Mouse (Mus musculus): ENCODE results near the gene Gm10563.
"Not testable (repeated sequence)": the region's sequence is repeated elsewhere in the genome, so short reads cannot be mapped to it uniquely, and the experiment has no call there.

Gm10563 gene

GRCm38 (mm10) chr4:155598536-155598935 lies 46.7 kb downstream of the Gm10563 start:
- no peak for DNase-seq (ENCODE audit: low read depth, low spot score)

GRCm38 (mm10) chr4:155596606-155597005 lies 48.6 kb downstream of the Gm10563 start:
- DNase-seq (ENCODE audit: low read depth, low spot score), result no peak

DNA sequence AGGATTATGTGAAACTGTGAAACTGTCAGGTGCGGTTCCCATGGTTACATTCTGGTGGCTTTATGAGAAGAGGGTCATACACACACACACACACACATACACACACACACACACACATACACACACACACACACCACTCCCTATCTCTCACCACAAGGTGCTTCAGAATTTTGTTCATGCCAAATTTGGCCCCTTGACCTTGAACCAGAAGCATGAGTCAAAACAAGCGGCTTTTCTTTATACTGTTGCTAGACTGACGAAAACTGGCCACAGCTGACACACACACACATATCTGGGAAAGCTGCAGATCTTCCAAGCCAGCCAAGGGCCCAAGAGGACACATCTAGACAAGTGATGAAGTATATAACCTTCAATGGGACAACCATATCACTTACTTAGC lies 49.4 kb downstream of the Gm10563 start:
- DNase-seq (ENCODE audit: low read depth, low spot score), result no peak

GRCm38 (mm10) chr4:155593780-155594179 lies 51.4 kb downstream of the Gm10563 start:
- no peak for DNase-seq (ENCODE audit: low read depth, low spot score)

DNA sequence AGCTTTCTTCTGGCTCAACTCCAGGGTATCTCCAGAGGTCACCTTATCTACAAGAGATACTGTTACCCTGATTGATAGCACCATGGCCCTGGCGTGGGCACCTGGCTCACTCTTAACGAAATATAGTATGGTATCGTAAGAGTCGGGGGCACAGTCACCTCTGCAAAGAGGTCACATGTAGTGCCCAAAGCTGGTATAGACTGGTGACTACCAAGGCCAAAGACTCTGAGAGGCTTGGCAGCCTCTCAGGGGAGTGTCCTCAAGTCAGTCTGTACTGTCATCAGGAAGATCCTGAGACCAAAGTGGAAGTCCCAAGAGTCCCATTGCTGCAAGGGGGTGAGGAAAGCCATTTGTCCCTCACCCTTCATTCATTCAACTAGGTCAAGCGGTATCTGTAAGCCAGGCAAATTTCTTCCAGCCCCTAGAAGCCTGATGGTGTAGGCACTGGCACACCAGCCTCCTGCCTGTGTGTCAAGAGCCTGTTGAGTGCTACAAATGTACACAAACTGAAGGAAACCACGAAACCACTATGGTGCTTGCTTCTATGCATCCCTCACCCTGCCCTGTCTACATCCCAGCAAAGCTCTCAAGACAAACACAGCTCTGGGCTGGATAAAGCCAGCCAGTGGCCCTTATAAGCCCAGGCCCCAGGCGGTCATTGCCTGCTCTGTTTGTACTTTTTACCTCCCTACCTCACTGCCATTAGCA lies 54.0 kb downstream of the Gm10563 start:
- DNase-seq (ENCODE audit: low read depth, low spot score), result no peak

DNA sequence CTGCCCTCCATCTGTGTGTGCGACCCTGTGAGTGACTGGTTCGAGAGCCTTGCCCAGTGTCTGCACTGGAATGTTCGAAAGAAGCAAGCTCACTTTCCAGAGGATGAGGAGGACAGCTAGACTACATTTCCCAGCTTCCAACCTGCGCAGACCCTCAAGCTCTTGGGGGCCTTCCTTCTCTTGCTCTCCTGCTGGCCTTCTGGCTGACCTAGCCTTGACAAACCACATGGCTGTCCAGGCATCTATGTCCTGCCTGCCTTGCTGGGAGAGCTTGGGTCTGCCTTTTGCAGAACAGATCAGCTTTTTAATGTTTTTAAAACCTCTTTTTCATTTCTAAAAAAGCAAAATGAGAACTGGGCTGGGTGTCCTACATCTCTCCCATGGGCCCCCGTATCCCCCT lies 55.9 kb downstream of the Gm10563 start:
- DNase-seq (ENCODE audit: low read depth, low spot score), result no peak

DNA sequence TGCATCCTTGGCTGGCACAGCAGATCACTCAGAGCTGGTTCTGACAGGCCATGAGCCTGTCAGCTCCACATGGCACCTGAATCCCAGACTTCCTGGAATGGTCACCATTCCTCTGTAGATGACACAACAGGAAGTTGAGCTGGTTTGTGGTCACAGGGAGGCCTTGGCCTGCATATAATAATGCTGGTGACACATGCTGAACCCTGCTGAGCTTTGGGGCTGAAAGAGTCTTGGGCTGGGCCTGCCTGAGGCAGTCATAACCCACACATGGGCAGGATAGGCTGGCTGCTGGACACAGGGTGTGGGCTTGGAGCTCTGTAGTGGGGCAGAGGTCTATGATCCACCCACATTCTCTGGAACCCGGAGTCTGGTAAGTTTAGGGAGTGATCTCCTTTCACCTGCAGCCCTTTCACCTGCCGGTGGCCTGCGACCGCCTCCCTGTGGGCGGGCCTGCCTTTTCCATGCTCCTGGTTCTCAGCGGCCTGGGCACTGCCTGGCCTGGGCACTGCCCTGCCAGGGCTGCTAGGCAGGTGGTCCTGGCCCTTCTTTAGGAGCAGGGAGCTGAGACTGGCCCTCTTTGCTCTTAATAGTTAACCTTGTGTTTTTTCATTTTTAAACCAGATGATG lies 62.8 kb downstream of the Gm10563 start:
- DNase-seq (ENCODE audit: low read depth, low spot score), result no peak

DNA sequence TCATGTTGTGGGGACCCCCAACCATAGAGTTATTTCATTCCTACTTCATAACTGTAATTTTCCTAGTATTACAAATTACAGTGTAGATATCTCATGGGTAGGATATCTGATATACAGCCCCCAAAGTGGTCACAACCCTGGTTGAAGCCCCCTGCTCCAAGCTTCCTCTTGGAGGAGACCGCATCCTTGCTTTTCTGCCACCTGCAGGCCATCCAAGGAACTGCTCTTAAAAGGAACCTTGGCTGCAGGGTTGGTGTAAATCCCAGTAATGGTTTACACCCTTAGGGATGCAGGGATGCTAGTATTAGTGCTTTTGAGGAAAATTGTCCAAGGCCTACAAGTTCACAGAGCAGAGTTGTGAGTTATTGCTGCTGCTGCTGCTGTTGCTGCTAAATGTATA lies 64.8 kb downstream of the Gm10563 start:
- no peak for DNase-seq (ENCODE audit: low read depth, low spot score)

- DNase-seq (ENCODE audit: low read depth, low spot score), result no peak
These were observed 66.7 kb downstream of the Gm10563 start for GRCm38 (mm10) chr4:155578336-155579125.

GRCm38 (mm10) chr4:155577741-155578140 lies 67.5 kb downstream of the Gm10563 start:
- DNase-seq (ENCODE audit: low read depth, low spot score), result no peak

- DNase-seq (ENCODE audit: low read depth, low spot score), result no peak
These were observed 68.1 kb downstream of the Gm10563 start for GRCm38 (mm10) chr4:155577132-155577531.

DNA sequence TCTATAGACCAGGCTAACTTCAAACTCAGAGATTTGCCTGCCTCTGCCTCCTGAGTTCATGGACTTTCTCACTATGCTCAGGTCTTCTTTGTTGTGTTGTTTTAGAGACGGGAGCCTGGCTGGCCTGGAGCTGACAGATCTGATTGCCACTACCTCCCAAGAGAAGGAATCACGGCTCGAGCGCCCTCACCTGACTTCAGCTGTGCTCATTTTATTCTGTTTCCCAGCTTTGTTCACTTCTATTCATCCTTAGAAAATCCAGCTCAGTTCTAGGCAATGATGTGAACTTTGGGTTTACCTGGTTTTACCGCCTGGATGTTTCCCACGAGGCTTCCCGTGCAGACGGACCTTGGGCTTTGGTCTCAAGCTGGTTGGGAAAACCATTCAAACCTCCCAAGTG lies 69.7 kb downstream of the Gm10563 start:
- DNase-seq (ENCODE audit: low read depth, low spot score), result no peak

DNA sequence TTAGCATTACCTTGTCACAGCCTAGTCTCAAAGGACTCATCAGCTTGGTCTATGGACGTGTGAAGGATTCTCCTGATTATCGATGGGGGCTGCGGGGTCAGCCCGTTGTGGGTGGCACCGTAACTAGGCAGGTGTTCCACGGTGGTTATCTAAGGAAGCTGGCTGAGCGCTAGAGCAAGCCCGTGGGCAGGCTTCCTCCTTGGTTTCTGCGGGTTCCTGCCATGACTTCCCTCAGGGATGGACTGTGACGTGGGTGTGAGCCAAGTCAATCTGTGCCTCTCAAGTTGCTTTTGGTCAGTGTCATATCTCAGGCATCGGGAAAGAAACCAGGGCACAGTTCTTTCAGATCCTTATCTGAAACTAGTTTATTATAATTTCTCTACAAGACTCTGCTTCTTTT lies 70.3 kb downstream of the Gm10563 start:
- DNase-seq (ENCODE audit: low read depth, low spot score), result no peak

GRCm38 (mm10) chr4:155573876-155574275 lies 71.3 kb downstream of the Gm10563 start:
- DNase-seq (ENCODE audit: low read depth, low spot score), result no peak

- no peak for DNase-seq (ENCODE audit: low read depth, low spot score)
These were observed 72.1 kb downstream of the Gm10563 start for GRCm38 (mm10) chr4:155573155-155573554.

DNA sequence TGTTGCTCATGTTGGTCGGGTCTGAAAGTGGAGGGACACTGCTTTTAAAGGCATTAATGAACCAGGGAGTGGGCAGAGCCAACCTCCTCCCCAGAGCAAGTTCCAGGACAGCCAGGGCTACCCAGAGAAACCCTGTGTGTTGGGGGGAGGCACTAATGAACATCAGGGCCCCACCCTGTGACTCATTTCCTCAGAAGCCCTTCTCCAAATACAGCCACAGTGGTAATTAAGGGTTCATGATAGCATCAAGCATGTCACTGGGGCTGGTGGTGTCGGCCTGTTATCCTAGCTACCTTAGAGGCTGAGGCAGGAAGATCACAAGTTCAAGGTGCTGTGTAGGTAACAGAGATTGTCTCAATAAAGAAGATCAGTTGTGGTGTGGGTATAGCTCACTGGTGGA lies 73.8 kb downstream of the Gm10563 start:
- DNase-seq (ENCODE audit: low read depth, low spot score), result no peak

DNA sequence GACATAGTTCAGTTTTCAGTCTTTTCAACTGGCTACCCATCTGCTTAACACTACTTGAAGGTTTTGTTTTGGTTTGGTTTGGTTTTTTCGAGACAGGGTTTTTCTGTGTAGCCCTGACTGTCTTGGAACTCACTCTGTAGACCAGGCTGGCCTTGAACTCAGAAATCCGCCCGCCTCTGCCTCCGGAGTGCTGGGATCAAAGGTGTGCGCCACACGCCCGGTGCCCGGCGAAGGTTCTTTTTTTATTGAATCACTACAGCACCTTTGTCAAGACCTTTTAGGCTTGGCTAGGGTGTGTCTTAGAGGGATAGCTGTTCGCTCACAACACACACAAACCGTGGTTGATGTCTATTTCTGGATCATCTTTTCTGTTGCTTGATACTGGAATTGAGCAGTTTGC lies 74.9 kb downstream of the Gm10563 start:
- DNase-seq (ENCODE audit: low read depth, low spot score), result not testable (repeated sequence)

DNA sequence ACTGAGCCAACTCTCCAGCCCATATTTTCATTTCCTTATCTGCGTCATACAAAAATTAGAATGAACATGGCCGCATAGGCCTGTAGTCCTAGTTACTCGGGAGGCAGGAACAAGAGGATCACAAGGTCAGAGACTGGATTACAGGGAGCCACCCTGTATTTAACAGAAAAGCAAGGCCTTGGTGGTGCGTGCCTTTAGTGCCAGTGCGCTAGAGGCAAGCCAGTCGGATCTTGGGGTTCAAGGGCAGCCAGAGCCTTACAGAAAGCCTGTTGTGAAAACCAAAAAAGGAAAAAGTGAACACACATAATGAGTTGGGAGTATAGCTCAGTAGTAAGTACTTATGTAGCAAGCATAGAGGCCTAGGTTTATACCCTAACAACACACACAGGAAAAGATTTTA lies 75.4 kb downstream of the Gm10563 start:
- DNase-seq (ENCODE audit: low read depth, low spot score), result no peak

GRCm38 (mm10) chr4:155568632-155569370 lies 76.4 kb downstream of the Gm10563 start:
- DNase-seq (ENCODE audit: low read depth, low spot score), result no peak

DNA sequence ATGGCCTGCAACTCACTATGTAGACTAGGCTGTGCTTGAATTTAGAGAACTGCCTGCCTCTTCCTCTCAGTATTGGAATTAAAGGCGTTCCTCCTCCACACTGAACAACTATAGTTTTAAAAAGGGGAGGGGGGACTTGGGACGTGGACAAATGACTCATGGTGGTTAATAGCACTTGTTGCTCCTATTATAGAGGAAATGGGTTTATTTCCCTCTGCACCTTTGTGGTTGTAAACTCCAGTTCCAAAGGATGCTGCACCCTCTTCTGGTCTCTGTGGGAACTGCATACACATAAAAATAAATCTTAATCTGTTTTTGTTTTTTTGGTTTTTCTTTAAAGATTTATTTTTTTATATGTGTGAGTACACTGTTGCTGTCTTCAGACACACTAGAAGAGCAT lies 77.0 kb downstream of the Gm10563 start:
- no peak for DNase-seq (ENCODE audit: low read depth, low spot score)

- DNase-seq (ENCODE audit: low read depth, low spot score), result no peak
These were observed 78.7 kb downstream of the Gm10563 start for GRCm38 (mm10) chr4:155566555-155566954.
